Mouse (Mus musculus) T-helper 2 cell (primary cell): ENCODE measurements at regions not wholly inside any gene's neighbourhood (a gene's known extent, or its start where the extent isn't known, plus 50 kb on each side); places are given as distances from the start of the nearest gene placed in this dataset.

Experiments
- in situ Hi-C: fragments of 300-600 bp; cut with MboI, MseI; formaldehyde crosslinking; loops from one replicate; pipeline ENCODE4 v1.15.1; 2025; ENCODE audit warnings: high pct_unique_total_duplicates

- in situ Hi-C loops: no loop called here
Measured at GRCm38 (mm10) chr6:61119590-61119989, 60.5 kb upstream of the Ccser1 start.

DNA sequence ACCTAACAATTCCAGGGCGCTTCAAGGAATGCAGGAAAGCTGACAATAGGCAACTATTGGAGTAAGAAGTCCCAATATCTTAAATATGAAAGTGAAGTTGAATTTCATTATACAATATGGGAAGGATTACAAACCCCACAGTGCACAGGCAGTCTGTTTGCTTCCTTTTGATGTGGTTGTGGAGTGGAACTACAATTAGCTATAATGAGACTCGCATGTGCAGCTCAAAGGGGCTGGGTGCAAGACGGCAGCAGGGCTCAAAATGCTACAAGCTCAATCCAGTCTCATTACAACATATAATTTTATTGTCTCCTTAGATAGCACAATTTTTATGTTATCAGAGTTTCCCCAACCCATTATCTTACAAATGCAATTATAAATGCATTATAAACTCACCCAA, 54.7 kb upstream of the Ccser1 start:
- in situ Hi-C loops: no loop called here

DNA sequence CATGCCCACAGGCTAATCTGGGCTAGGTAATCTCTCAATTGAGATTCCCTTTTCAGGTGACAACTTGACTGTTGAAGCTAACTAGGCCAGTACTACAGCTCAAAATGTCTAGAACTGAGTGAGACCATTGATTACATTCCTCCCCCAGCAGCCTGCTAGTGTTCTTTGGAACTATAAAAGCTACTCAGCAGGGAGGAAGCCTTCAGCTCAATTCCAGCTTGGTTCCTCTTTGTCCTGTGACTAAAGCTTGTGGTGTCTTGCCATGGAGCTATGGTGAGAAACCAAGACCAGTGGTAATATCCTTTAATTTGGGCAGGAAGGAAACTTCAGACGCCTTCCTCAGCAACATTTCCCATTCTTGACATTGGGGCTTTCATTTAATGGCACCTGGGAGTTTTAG, 52.9 kb upstream of the Ccser1 start:
- in situ Hi-C loops: no loop called here

- in situ Hi-C loops: no loop called here
Measured at GRCm38 (mm10) chr6:61128211-61128610, 51.9 kb upstream of the Ccser1 start.
